Mouse (Mus musculus) effector memory CD4-positive, alpha-beta T cell, adult 7 months (primary cell): Measurements from ENCODE around the gene Olfr340. TPM values are rescaled to one million over a fixed set of nuclear protein-coding genes. Genes with fewer than 3 reads are reported as not detected.

Experiments
- polyA plus RNA-seq: library from polyadenylated mRNA; unstranded; fragments of 100-300 nt; shearing (Covaris generic); gene quantifications from one replicate; pipeline ENCODE4 v1.2.1, GENCODE M21; 2017

Gene Olfr340
- polyA plus RNA-seq, result not detected

GRCm38 (mm10) chr2:36452287-36452686 is at the start of gene Olfr340:
Gene Olfr340, plus strand, starts transcription at chr2:36452587.

GRCm38 (mm10) chr2:36418647-36419046 is 33.7 kb upstream of the Olfr340 start, which contains the start of gene Olfr339:
Gene Olfr339, plus strand, starts transcription at chr2:36418947.

GRCm38 (mm10) chr2:36482368-36482767 is 30.0 kb downstream of the Olfr340 start, which contains the start of gene Olfr341:
Gene Olfr341, minus strand, starts transcription at chr2:36482468.

Other genes with a start within 250 kb of the Olfr340 start
- 0.71 TPM for gene Ptgs1, start 222.2 kb upstream of the Olfr340 start, polyA plus RNA-seq
- gene Olfr338, start 79.1 kb upstream of the Olfr340 start, polyA plus RNA-seq, result 0.23 TPM
- gene Olfr339, start 33.6 kb upstream of the Olfr340 start, polyA plus RNA-seq, result 0.41 TPM
- 0.13 TPM for gene Olfr341, start 29.9 kb downstream of the Olfr340 start, polyA plus RNA-seq
- gene Olfr342, start 72.4 kb downstream of the Olfr340 start, polyA plus RNA-seq, result not detected
- 0.05 TPM for gene Olfr344, start 114.1 kb downstream of the Olfr340 start, polyA plus RNA-seq
- not detected for gene Olfr345, start 187.5 kb downstream of the Olfr340 start, polyA plus RNA-seq
- not detected for gene Olfr346, start 233.2 kb downstream of the Olfr340 start, polyA plus RNA-seq